In genomic region chr3:154330181-154331002, GRCm38 (mm10) we compare ENCODE assay signal across 8 mouse cellular contexts. TPM values are rescaled to one million over a fixed set of nuclear protein-coding genes. Genes with fewer than 3 reads are reported as not detected.
DNase-seq lines count a peak whose midpoint lies in the region; ATAC-seq lines count a peak whose summit lies in the region.

Lhx8 (minus strand) TSS chr3:154330659.

- H3K36me3 ChIP-seq in lung, embryonic 15.5 days, result no peaks in the 10 kb centered on the region
- H3K36me3 ChIP-seq in embryonic facial prominence, embryonic 12.5 days, result no peaks in the 10 kb centered on the region
- H3K36me3 ChIP-seq in limb, embryonic 15.5 days, result no peaks in the 10 kb centered on the region

- H3K4me2 ChIP-seq in lung, embryonic 15.5 days, result peak within 1 kb of the TSS; percentile 68
- H3K4me2 ChIP-seq in embryonic facial prominence, embryonic 12.5 days (replicated peaks), result peak within 1 kb of the TSS; percentile 82
- H3K4me2 ChIP-seq in limb, embryonic 15.5 days, result peak within 1 kb of the TSS; percentile 35

- no peak within 1 kb of the TSS for H3K9ac ChIP-seq in lung, embryonic 15.5 days
- peak within 1 kb of the TSS; percentile 85 for H3K9ac ChIP-seq in embryonic facial prominence, embryonic 12.5 days
- H3K9ac ChIP-seq in limb, embryonic 15.5 days, result no peak within 1 kb of the TSS

- no peaks in the 10 kb centered on the region for H3K9me3 ChIP-seq in lung, embryonic 15.5 days
- no peaks in the 10 kb centered on the region for H3K9me3 ChIP-seq in embryonic facial prominence, embryonic 12.5 days
- no peaks in the 10 kb centered on the region for H3K9me3 ChIP-seq in limb, embryonic 15.5 days

- H3K27me3 ChIP-seq in lung, embryonic 15.5 days, result peaks cover 99% of the 10 kb centered on the region
- peaks cover 47% of the 10 kb centered on the region for H3K27me3 ChIP-seq in embryonic facial prominence, embryonic 12.5 days
- peaks cover 91% of the 10 kb centered on the region for H3K27me3 ChIP-seq in limb, embryonic 15.5 days

- intact Hi-C loops in heart, postnatal 36 days (cut with DNase I), result no loop called here

- DNase-seq in lung, postnatal 14 days, result no peak
- DNase-seq in heart, postnatal 36 days, result peak; percentile 18 to 42
- no peak for DNase-seq in spleen, postnatal 4 days (ENCODE audit: low spot score in 2 of 2)
- no peak for DNase-seq in gastrocnemius, adult 8-10 months (ENCODE audit: low spot score in 2 of 2)

- WGBS in lung, embryonic 15.5 days, result 2% methylated on average over 28 of the region's 28 CpGs
- under 1% methylated on average over 28 of the region's 28 CpGs for WGBS in embryonic facial prominence, embryonic 12.5 days
- WGBS in limb, embryonic 15.5 days, result 2% methylated on average over 28 of the region's 28 CpGs

- peaks cover 36% of the 10 kb centered on the region for H3K4me1 ChIP-seq in lung, embryonic 15.5 days
- H3K4me1 ChIP-seq in embryonic facial prominence, embryonic 12.5 days, result peaks cover 18% of the 10 kb centered on the region; the same call in 1 of the 2 replicates
- H3K4me1 ChIP-seq in limb, embryonic 15.5 days, result peaks cover 46% of the 10 kb centered on the region

- no peak within 1 kb of the TSS for H3K27ac ChIP-seq in lung, embryonic 15.5 days
- H3K27ac ChIP-seq in embryonic facial prominence, embryonic 12.5 days, result peak within 1 kb of the TSS; percentile 93
- no peak within 1 kb of the TSS for H3K27ac ChIP-seq in limb, embryonic 15.5 days

- ATAC-seq in lung, embryonic 15.5 days (ENCODE audit: borderline replicate concordance, extremely low read depth, low FRiP score, low TSS enrichment), result no peak
- 0 out of 2 replicates have a peak, but pooled peaks have one; percentile 22 for ATAC-seq in embryonic facial prominence, embryonic 12.5 days (ENCODE audit: insufficient number of reproducible peaks, insufficient read depth, low FRiP score, low TSS enrichment)
- no peak; the same call in 1 of the 2 replicates for ATAC-seq in limb, embryonic 15.5 days (ENCODE audit: insufficient number of reproducible peaks, low FRiP score, low TSS enrichment, low read depth)
- ATAC-seq in erythroid progenitor cell, adult 5-6 weeks (replicated peaks; ENCODE audit: low FRiP score, poor library complexity, severe bottlenecking), result no peak

- peak within 1 kb of the TSS; percentile 19 for H3K4me3 ChIP-seq in lung, embryonic 15.5 days
- peak within 1 kb of the TSS; percentile 62 for H3K4me3 ChIP-seq in embryonic facial prominence, embryonic 12.5 days
- peak within 1 kb of the TSS; percentile 43 for H3K4me3 ChIP-seq in limb, embryonic 15.5 days

RNA-seq across cellular contexts. Expression of gene Lhx8, which starts in this region (rescaled TPM):
- polyA plus RNA-seq in lung, embryonic 15.5 days (2015; fragmentation: Nextera tagmentation; extraction: Ambion mirVana), result 0.08 and 0.11 TPM in 2 replicates
- polyA plus RNA-seq in embryonic facial prominence, embryonic 12.5 days (2016; fragmentation: Nextera tagmentation; extraction: Ambion mirVana), result 60.9 and 72.6 TPM in 2 replicates
- not detected for total RNA-seq in heart, postnatal 36 days (2021)
- 1.2 and 2.4 TPM in 2 replicates for polyA plus RNA-seq in limb, embryonic 15.5 days (2015; fragmentation: Nextera tagmentation; extraction: Ambion mirVana)
- total RNA-seq in erythroid progenitor cell, adult 5-6 weeks (2015; ENCODE audit: low replicate concordance), result not detected in 2 replicates
- not detected in 2 replicates for total RNA-seq in erythroid progenitor cell, adult 5-6 weeks (2017; ENCODE audit: low replicate concordance)
- total RNA-seq in gastrocnemius, adult 8-10 months (2022), result under 1 TPM in 1 of 4 experiments, not detected in 3; 0.25 TPM

Comparison
In these comparisons a context has a peak if more than half of its experiments do, and no peak if none do; other contexts are left out.
1. RNA of gene Lhx8 (polyA plus RNA-seq): 60.9 to 72.6 TPM in embryonic facial prominence, embryonic 12.5 days; 1.2 to 2.4 TPM in limb, embryonic 15.5 days and 0.08 to 0.11 TPM in lung, embryonic 15.5 days; every median in the first group is over 10 times any median in the second.
2. Peak in DNase-seq in heart, postnatal 36 days; RNA of the gene not detected or under 1 TPM.
3. Peak in every context shown above with its lines, with median percentiles within 50 percentile points of each other: H3K4me2 ChIP-seq and H3K4me3 ChIP-seq.